Mouse (Mus musculus) stomach, embryonic 15.5 days (tissue): ENCODE results near the gene Tnfsf14. TPM values are rescaled to one million over a fixed set of nuclear protein-coding genes. Genes with fewer than 3 reads are reported as not detected.
A peak's percentile ranks its signal among the peaks of the same experiment; 100 is the strongest.

Experiments used
- ATAC-seq: fragments of 200-750 bp; cut with Nextera tagmentation; 2 replicates; pipeline ENCODE4 v1.8.0; 2017; ENCODE audit warnings: low read depth, moderate number of reproducible peaks, moderate TSS enrichment; ENCODE audit not compliant: insufficient read depth, low FRiP score
- H3K27ac ChIP-seq: fragments of 300-500 bp; sonication (generic); 2 replicates; pipeline ENCODE4 v1.5.1; 2015; ENCODE audit warnings: mild to moderate bottlenecking, inconsistent platforms
- H3K27me3 ChIP-seq: fragments of 300-500 bp; sonication (generic); replicated peaks from 2 replicates; pipeline ENCODE4 v1.6.1; 2015; ENCODE audit warnings: inconsistent platforms
- H3K36me3 ChIP-seq: fragments of 300-500 bp; sonication (generic); 2 replicates; pipeline ENCODE4 v1.6.1; 2015; ENCODE audit warnings: inconsistent platforms
- H3K4me1 ChIP-seq: fragments of 300-500 bp; sonication (generic); 2 replicates; pipeline ENCODE4 v1.6.1; 2015; ENCODE audit warnings: inconsistent platforms
- H3K4me2 ChIP-seq: fragments of 300-500 bp; sonication (generic); 2 replicates; pipeline ENCODE4 v1.6.1; 2015; ENCODE audit warnings: mild to moderate bottlenecking, inconsistent platforms
- H3K4me3 ChIP-seq: fragments of 300-500 bp; sonication (generic); replicated peaks from 2 replicates; pipeline ENCODE4 v1.5.1; 2015; ENCODE audit warnings: inconsistent platforms
- H3K9ac ChIP-seq: fragments of 300-500 bp; sonication (generic); 2 replicates; pipeline ENCODE4 v1.6.1; 2015; ENCODE audit warnings: inconsistent platforms
- H3K9me3 ChIP-seq: fragments of 300-500 bp; sonication (generic); 2 replicates; pipeline ENCODE4 v1.6.1; 2016; ENCODE audit warnings: inconsistent platforms
- WGBS: fragments of 180-500 bp; shearing (Covaris S2); methylation state at CpG from one replicate; pipeline ENCODE4 v1.1.7; 2015; 5-methylcytosine and 5-hydroxymethylcytosine counted together
- polyA plus RNA-seq: library from polyadenylated mRNA; unstranded; fragments of >200 nt; fragmentation: Nextera tagmentation; extraction: Ambion mirVana; gene quantifications from 2 replicates; pipeline ENCODE4 v1.2.1, GENCODE M21; 2015

The Tnfsf14 gene
- polyA plus RNA-seq, 1 experiment from 2014 or later = 0.32 TPM

GRCm38 (mm10) chr17:57198252-57198651 is 4.3 kb upstream of the Tnfsf14 start:
- H3K9ac ChIP-seq = no peak overlapping the region
- no peaks in the 10 kb centered on the region for H3K36me3 ChIP-seq
- no peak overlapping the region for H3K4me3 ChIP-seq
- no peaks in the 10 kb centered on the region for H3K27me3 ChIP-seq
- no peak overlapping the region for H3K27ac ChIP-seq
- no peaks in the 10 kb centered on the region for H3K4me1 ChIP-seq
- 76% methylated on average over 3 of the region's 3 CpGs for WGBS
- ATAC-seq = no peak
- H3K4me2 ChIP-seq = no peak overlapping the region
- no peaks in the 10 kb centered on the region for H3K9me3 ChIP-seq

DNA sequence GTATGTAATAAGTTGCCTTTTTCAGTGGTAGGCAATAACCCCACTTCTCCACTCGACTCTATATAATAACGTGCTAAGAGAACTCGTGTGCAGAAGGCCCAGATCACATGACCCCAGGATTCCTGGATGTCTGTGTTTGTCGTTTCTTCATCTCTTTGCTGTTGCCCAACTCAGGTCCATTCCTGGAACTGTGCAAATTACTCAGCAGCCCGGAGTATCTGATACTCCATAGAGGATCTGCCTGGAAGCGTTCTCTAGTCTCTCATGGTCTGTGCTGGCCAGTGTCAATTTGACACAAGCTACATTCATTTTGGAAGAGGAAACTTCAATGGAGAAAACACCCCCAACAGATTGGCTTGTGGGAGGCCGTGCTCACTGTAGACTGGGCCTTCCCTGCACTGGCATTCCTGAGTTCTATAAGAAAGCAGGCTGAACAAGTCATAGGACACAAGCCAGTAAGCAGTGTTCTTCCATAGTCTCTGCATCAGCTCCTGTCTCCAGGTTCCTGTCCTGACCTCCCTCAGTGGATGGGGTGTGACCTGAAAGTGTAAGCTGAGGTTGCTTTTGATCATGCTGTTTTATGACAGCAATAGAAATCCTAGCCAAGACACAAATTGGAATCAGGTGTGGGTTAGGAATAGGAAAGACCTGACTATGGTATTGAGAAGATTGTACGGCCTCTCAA is 1.5 kb upstream of the Tnfsf14 start:
- 74% methylated on average over 8 of the region's 8 CpGs for WGBS
- Histone ChIP-seq H3K4me1 (no peaks in the 10 kb centered on the region), H3K9me3 (no peaks in the 10 kb centered on the region), H3K4me2 (no peak overlapping the region), H3K4me3 (no peak overlapping the region), H3K27me3 (no peaks in the 10 kb centered on the region), H3K9ac (no peak overlapping the region), H3K36me3 (no peaks in the 10 kb centered on the region), H3K27ac (no peak overlapping the region)
- no peak for ATAC-seq

DNA sequence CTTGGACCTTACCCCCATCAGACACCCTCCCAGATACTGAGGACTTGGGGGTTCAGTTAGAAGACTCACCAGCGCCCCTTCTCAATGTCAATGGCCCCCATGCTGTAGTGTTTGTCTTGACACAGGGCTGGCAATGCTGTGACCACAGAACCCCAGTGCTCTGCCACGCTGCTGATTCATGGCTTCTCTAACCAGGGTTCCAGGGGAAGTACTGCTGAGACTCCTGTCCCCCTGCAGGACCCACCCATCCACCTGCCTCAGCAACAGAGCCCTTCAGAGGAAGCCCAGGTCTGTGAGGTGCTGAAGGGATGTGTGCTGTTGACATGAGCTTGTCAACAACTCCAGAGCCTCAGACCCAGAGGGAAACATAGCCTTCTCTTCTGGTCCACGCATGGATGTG is 794 bp upstream of the Tnfsf14 start:
- no peak overlapping the region for H3K27ac ChIP-seq
- H3K4me1 ChIP-seq = no peaks in the 10 kb centered on the region
- H3K9ac ChIP-seq = no peak overlapping the region
- H3K27me3 ChIP-seq = no peaks in the 10 kb centered on the region
- H3K4me3 ChIP-seq = no peak overlapping the region
- WGBS = 85% methylated on average over 3 of the region's 3 CpGs
- no peak overlapping the region for H3K4me2 ChIP-seq
- ATAC-seq = no peak
- no peaks in the 10 kb centered on the region for H3K9me3 ChIP-seq
- H3K36me3 ChIP-seq = no peaks in the 10 kb centered on the region

DNA sequence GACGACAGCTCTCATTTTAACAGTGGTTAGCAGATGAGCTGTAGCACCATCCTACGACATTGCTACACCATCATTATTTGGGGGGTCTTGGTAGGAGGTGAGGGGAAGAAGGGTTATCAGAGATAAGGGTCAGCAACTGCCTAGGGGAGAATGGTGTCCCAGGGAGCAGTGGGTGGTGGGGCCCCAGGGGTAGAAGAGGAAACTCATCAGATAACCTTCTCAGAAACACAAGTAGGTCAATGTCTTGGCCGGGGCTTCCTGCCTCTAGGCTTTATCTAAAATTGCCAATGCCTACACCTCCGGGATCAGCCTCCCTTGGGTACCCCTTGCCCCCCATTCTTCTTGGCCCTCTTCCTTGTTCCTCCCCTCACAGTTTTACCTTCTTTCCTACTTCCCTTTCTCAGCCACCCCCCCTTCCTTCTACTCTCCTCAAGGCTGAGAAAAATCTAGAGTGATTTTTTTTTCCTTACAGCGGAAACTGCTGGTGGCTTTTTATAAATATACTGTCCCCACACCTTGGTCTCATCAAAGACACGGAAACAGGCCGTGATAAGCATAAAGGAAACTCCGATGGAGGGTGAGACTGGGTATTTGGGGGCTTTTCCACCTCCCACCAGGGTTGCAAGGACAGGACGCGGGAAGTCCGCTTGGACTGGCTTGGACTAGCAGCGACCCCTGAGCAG is 5.3 kb downstream of the Tnfsf14 start:
- WGBS = 65% methylated on average over 12 of the region's 12 CpGs
- no peak overlapping the region for H3K9ac ChIP-seq
- no peaks in the 10 kb centered on the region for H3K4me1 ChIP-seq
- no peak overlapping the region for H3K4me2 ChIP-seq
- H3K36me3 ChIP-seq = no peaks in the 10 kb centered on the region
- H3K27me3 ChIP-seq = no peaks in the 10 kb centered on the region
- H3K27ac ChIP-seq = no peak overlapping the region
- ATAC-seq = no peak
- no peak overlapping the region for H3K4me3 ChIP-seq
- H3K9me3 ChIP-seq = no peaks in the 10 kb centered on the region

DNA sequence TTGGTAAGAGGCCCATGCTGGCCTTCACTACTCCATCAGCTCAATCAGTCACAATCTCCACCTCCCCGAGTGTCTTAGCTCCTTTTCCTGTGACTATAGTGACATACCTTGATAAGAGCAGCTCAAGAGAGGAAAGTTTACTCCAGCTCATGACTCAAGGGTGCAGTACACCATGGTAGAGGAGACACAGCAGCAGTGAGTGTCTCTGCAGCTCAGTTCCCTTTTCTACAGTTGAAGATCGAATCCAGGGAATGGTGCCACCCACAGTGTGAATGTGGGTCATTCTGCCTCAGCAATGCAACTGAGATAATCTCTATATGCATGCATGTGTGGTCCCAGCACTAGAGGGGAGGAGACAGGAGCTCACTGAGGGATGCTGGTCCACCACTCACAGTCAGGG is 8.3 kb downstream of the Tnfsf14 start:
- no peak overlapping the region for H3K4me3 ChIP-seq
- no peak overlapping the region for H3K27ac ChIP-seq
- H3K9me3 ChIP-seq = no peaks in the 10 kb centered on the region
- no peaks in the 10 kb centered on the region for H3K4me1 ChIP-seq
- no peaks in the 10 kb centered on the region for H3K27me3 ChIP-seq
- no peak overlapping the region for H3K4me2 ChIP-seq
- no peak for ATAC-seq
- H3K9ac ChIP-seq = no peak overlapping the region
- WGBS = 60% methylated on average over 2 of the region's 2 CpGs
- H3K36me3 ChIP-seq = no peaks in the 10 kb centered on the region

GRCm38 (mm10) chr17:57182871-57183270 is 11.1 kb downstream of the Tnfsf14 start:
- no peak for ATAC-seq
- Histone ChIP-seq H3K4me2 (no peak overlapping the region), H3K4me1 (no peaks in the 10 kb centered on the region), H3K9ac (no peak overlapping the region), H3K27ac (no peak overlapping the region), H3K27me3 (no peaks in the 10 kb centered on the region), H3K36me3 (no peaks in the 10 kb centered on the region), H3K4me3 (no peak overlapping the region), H3K9me3 (no peaks in the 10 kb centered on the region)
- WGBS = 56% methylated on average over 3 of the region's 3 CpGs

DNA sequence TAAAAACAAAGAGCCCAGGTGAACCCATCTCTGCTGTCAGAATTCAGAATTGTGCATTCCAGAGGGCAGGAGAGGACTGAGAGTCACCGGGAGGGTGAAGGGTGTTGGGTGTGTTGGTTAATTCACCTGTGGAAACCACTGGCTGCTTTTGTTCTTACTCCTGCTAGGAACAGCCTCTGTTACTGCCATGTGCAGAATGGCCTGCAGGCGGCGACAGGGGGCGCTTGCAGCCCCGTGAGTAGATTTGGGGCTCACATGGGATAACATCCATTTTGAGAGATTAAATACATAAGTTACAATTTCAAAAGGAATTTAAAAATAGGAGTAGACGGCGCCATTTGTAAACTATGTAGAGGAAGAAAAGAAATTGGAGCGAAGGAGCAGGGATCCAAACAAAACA is 13.6 kb downstream of the Tnfsf14 start:
- H3K4me1 ChIP-seq = no peaks in the 10 kb centered on the region
- no peaks in the 10 kb centered on the region for H3K9me3 ChIP-seq
- no peak overlapping the region for H3K4me3 ChIP-seq
- H3K27me3 ChIP-seq = no peaks in the 10 kb centered on the region
- no peaks in the 10 kb centered on the region for H3K36me3 ChIP-seq
- H3K4me2 ChIP-seq = no peak overlapping the region
- ATAC-seq = no peak
- H3K9ac ChIP-seq = no peak overlapping the region
- 30% methylated on average over 8 of the region's 8 CpGs for WGBS
- no peak overlapping the region for H3K27ac ChIP-seq

GRCm38 (mm10) chr17:57173351-57173750 is 20.6 kb downstream of the Tnfsf14 start:
- ATAC-seq = no peak
- Histone ChIP-seq H3K36me3 (no peaks in the 10 kb centered on the region), H3K4me3 (no peak overlapping the region), H3K27ac (no peak overlapping the region), H3K27me3 (no peaks in the 10 kb centered on the region), H3K4me2 (no peak overlapping the region), H3K9me3 (no peaks in the 10 kb centered on the region), H3K9ac (no peak overlapping the region), H3K4me1 (no peaks in the 10 kb centered on the region)
- 47% methylated on average over 4 of the region's 4 CpGs for WGBS

GRCm38 (mm10) chr17:57172378-57172777 is 21.6 kb downstream of the Tnfsf14 start:
- no peaks in the 10 kb centered on the region for H3K27me3 ChIP-seq
- ATAC-seq = no peak
- H3K27ac ChIP-seq = no peak overlapping the region
- no peak overlapping the region for H3K9ac ChIP-seq
- H3K36me3 ChIP-seq = no peaks in the 10 kb centered on the region
- H3K4me1 ChIP-seq = no peaks in the 10 kb centered on the region
- H3K4me2 ChIP-seq = no peak overlapping the region
- H3K4me3 ChIP-seq = no peak overlapping the region
- H3K9me3 ChIP-seq = no peaks in the 10 kb centered on the region
- 52% methylated on average over 5 of the region's 5 CpGs for WGBS

- WGBS = 52% methylated on average over 5 of the region's 5 CpGs
- no peaks in the 10 kb centered on the region for H3K27me3 ChIP-seq
- no peaks in the 10 kb centered on the region for H3K4me1 ChIP-seq
- no peak overlapping the region for H3K27ac ChIP-seq
- H3K9me3 ChIP-seq = no peaks in the 10 kb centered on the region
- ATAC-seq = no peak
- no peaks in the 10 kb centered on the region for H3K36me3 ChIP-seq
- H3K4me3 ChIP-seq = no peak overlapping the region
- H3K9ac ChIP-seq = no peak overlapping the region
- no peak overlapping the region for H3K4me2 ChIP-seq
Observed at GRCm38 (mm10) chr17:57170616-57171260, 23.2 kb downstream of the Tnfsf14 start.

DNA sequence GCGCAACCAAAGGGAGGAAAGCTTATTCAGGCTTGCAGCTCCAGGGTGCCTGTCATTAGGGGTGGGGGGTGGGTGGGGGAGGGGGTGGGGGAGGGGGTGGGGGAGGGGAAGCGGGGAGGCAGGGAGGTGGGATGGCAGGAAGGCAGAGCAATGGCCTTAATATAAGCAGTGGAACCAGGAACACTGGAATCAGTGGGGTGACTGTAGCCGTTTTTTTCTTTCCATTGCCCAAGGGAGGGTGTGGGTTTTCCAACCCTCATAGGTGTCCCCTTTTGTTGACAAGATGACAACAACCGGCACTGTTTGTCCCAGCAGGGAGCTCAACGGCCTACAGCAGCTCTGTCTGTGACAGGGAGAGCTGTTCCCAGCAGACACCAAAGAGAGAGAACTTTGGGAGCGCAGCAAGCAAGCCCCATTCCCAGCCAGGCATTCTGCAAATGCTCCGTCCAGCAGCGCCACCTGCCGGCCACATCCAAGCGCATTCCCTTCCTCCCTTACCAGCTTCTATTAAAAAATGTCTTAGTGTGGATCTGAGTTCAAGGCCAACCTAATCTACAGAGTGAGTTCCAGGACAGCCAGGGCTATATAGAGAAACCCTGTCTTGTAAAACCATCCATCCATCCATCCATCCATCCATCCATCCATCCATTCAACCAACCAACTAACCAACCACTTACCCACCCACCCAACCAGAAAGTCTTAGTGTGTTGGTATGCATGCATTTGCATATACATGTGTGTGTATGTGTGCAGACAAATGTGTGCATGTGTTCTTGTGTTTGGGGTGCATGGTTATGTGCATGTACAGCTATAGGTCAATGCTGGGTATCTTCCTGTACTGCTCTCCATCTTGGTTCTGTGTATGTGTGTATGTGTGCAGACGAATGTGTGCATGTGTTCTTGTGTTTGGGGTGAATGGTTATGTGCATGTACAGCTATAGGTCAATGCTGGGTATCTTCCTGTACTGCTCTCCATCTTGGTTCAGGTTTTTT is 26.9 kb downstream of the Tnfsf14 start:
- H3K9ac ChIP-seq = no peak overlapping the region
- ATAC-seq = peak; percentile 68

More for the DNA sequence above, 26.9 kb downstream of the Tnfsf14 start:
- Histone ChIP-seq H3K36me3 (no peaks in the 10 kb centered on the region), H3K4me1 (no peaks in the 10 kb centered on the region), H3K9me3 (no peaks in the 10 kb centered on the region), H3K4me3 (no peak overlapping the region), H3K4me2 (no peak overlapping the region), H3K27ac (no peak overlapping the region), H3K27me3 (no peaks in the 10 kb centered on the region)
- WGBS = 11% methylated on average over 11 of the region's 11 CpGs
